Mouse (Mus musculus) CH12F3 (cell line): ENCODE data around the gene Grm8.
"Not testable (repeated sequence)": the region's sequence is repeated elsewhere in the genome, so short reads cannot be mapped to it uniquely, and the experiment has no call there.

Experiments
- in situ Hi-C: fragments of 300-500 bp; cut with MboI; formaldehyde crosslinking; loops from 2 replicates; pipeline ENCODE4 v1.14.3; 2020; ENCODE audit warnings: low sequenced_read_pairs

Gene Grm8

DNA sequence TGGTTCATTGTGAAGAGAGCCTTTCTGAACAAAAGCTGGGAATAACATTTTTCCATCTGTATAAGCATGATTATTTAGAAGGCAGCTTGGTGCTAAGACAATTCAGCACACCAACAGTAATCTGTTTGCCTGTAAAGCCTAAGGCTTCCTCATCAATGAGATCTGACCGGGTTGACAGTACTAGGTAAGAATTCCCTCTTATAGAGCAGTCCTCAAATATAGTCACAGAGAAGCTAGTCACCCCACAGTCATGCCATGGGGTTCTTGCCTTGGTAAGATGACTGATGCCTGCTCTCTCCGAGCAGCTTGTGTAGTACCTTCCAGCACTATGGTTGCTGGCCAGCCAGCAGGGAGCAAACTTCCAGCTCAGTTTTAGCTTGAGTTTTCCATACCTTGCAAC is 246.6 kb downstream of the Grm8 start:
- in situ Hi-C loops, result no loop called here

DNA sequence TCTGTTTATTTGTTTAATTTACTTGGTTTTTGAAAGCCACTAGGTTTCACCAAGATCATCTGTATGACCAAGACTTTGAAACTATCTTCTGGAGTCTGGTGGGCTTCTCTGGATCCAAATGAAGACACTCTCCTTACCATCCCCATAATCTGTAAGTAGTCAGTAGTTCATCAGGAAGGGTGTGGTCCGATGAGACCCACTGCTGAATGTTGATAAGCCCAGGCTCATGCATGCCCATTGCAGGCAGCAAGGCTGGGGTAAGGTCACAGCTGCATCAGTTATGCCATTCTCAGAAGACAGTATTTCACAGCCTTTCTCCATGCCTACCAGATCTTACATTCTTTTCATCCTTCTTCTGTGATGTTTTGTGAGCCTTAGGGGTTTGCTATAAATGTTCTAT is 247.1 kb downstream of the Grm8 start:
- in situ Hi-C loops, result no loop called here

DNA sequence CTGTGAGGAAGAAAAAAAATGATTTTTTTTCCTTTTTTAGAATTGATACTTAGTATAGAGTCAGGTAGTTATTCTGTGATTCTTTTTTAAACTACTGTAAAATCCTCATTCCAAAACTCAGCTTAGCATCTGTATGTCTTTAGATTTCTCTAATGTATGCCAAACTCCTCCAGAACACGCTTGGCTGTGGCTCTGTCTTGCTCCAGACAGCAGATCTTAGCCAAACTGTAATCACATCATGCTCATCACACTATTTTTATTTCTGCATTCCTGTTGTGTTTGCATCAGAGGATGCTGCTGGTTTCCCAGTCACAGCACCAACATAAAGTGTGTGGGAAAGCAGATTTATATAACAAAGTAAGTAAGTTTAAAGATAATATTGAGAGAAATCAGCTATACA is 249.2 kb downstream of the Grm8 start:
- in situ Hi-C loops, result no loop called here

DNA sequence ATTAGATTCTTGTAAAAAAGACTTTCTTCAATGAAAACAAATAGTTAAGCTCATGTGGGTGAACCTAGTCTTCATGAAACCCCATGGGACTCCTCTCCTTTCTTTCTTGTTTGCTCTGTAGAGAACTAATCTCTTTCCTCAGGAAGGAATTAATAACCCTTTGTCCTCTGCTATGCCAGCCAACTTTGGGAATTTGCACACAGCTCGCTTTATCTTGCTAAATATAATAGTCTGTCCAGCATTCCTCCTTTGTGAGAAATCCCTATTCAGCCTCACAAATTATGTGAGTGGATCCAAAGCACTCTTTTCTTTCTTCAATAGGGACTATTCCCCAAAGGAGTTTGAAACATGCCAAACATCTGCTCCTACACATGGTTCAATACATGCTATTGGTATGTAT is 285.3 kb downstream of the Grm8 start:
- in situ Hi-C loops, result no loop called here

DNA sequence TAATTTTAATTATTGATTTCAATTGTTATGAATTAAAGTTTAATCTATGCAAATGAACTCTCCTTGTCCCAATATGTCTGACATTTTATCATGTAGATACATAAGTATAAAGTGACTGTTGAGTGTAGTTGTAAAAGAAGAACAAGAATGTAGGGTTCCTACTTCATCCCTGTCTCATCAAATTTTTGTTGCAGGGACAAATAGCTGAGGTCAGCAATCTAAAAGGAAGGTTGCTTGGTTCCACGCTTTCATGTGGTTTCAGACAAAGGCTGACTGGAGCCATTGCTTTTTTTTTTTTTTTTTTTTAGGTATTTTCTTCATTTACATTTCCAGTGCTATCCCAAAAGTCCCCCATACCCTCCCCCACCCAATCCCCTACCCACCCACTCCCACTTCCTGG is 298.8 kb downstream of the Grm8 start:
- in situ Hi-C loops, result no loop called here

DNA sequence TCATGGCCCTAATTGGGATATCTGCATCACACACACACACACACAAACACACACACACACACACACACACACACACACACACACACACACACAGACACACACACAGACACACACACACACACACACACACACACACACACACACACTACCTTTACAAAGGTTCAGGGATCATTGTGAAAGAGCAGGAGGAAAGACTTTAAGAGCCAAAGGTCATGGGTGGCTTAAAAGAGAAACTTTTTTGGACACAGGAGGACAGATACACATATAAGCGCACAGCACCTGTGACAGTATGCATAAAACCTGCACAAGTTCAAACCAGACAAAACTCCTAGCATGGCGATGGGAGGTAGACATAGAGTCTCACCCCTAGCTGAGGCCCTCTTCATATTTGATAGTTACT is 315.2 kb downstream of the Grm8 start:
- in situ Hi-C loops, result not testable (repeated sequence)

DNA sequence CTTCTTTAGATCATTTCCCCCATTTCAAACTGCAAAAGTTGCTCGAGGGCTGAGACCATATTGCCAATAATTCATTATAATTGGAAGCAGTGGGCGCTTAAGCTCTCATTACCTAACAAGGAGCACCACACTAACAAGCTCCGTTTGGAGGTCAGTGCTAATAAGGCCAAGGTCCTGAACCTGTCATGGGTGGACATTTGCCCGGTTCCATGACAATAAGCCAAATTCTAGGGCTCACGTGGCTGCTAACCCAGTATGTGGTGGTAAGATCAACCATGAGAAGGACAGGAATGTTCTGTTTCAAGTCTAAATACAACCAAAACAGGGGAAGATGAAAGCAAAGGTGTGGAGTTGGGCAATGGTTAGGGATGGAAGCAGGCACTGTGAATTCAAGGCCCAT is 322.2 kb downstream of the Grm8 start:
- in situ Hi-C loops, result no loop called here

DNA sequence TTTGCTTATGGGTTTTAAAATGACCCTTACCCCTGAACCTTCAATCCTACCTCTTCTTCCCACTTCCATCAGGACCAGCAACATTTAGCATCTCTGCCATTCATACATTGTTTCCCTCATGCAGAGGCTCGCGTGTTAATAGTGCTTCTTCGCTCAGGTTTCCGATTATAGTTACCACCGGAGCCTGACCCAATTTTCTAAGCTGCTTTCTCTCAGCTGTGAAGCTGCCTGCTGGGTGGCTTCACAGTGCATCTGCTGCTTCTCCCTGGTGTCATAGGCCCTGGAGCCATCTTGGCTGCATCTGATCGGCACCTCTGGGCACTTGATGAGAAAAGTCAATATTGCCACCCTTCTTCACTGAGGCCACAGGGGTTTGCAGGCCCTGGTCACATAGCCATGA is 325.0 kb downstream of the Grm8 start:
- in situ Hi-C loops, result no loop called here

DNA sequence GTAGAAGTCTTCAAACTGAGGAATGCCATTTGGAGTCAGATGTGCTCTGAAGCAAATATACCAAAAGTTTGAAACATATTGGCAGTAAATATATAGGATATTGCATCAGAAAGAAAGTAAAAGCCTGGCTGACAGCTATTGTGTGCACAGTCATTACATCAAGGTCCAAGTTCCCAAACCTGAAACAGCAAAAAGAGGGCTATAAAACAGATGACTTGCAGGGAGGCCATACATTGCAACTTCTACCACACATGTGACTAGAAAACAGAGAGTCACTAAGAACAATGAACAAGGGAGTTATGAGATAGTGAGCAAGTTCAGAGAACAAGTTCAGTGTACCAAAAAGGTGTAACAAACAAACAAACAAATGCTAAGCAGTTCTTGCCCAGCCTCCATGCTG is 328.2 kb downstream of the Grm8 start:
- in situ Hi-C loops, result no loop called here

DNA sequence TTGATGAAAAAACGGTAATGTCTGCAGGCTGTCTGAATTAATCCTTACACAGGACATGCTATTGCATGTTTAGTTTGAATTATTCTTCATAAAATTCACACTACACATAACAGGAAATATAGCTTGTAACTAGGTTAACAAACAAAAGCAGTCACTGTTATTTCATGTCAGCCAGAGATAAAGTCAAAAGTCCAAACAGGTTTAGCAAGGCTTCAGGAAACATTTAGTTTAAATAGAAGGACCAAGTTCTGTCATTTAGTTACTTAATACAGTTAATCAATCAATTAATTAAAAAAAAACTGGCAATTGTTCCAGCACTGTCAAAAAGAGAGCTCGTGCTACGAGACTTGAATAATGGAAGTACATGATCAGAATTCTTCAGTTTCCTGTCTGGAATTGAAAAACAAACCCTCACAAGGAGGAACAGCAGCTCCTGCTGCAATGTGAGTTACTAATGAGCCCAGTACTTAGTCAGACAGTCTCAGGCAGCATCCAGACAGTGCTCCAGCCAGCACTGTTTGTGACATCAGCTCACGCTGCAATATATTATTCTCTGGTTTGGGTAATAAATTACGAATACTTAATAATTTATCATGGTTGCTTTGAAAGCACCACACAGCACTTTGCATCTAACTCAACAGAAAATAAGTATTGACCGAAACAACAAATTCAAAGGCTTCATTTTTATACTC is 334.0 kb downstream of the Grm8 start:
- in situ Hi-C loops, result no loop called here

DNA sequence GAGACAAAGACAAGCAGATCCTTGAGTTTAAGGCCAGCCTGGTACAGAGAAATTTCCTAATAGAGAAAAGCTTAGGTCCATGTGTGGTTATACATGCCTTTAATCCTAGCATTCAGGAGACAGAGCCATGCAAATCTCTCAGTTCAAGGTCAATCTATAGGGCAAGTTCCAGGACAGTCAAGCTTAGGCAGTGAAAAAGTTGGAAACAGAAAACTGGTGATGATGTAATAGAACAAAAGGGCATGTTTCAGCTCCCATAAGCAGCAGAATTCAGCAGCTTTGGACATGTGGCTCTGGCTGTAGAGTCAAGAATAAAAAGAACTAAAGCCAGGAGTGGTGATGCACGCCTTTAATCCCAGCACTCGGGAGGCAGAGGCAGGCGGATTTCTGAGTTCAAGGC is 336.2 kb downstream of the Grm8 start:
- in situ Hi-C loops, result no loop called here

DNA sequence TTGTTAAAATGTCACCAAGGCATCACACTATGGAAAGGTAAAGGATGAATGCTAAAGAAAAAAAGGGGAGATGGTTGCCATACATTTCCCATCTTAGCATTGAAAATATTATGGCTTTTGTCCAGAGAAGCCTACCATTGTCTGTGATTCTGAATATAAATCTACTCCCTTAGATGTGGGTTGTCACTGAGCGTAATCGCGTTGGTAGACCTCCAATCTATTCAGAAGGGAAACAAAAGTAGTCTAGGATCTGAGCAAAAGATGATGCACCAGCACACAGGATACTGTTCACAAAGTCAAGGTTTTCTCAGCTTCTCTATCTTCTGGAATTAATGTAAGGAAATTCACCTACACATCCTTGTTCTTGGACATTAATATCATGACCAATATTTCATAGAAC is 345.4 kb downstream of the Grm8 start:
- in situ Hi-C loops, result no loop called here

DNA sequence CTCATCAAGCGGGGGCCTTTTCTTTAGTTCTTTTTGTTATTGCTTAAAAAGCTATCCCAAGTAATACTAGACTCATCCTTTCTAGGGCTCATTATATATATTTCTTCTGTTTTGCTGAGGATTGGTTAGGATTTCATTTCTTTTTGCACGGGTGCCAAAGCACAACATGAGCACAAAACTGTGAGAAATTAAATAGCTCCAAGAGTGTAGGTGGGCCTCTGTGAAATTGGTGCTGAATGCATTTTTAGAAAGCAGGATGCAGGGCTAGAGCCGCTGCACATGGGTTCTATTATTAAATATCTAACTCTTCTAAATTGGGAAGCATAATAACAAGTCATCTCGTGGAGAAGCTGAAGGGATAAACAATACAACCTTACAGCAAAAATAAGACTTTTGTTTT is 345.8 kb downstream of the Grm8 start:
- in situ Hi-C loops, result no loop called here

DNA sequence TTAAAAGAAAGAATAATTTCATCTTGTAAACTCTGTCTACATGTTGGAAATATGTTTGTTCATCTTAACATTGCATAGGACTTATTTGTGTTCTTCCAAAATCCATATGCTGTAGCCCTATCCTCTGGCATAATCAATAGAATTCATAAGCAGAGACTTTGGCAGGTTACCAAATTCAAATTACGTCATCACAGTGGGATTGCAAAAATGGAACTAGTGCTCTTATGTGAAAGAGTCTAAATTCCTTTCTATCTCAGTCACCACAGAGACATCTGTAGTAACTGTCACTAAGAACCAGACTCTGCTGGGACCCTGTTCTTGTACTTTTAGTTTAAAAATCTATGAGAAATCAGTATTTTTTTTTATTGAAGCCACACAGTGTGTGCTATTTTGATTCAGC is 352.7 kb downstream of the Grm8 start:
- in situ Hi-C loops, result no loop called here

DNA sequence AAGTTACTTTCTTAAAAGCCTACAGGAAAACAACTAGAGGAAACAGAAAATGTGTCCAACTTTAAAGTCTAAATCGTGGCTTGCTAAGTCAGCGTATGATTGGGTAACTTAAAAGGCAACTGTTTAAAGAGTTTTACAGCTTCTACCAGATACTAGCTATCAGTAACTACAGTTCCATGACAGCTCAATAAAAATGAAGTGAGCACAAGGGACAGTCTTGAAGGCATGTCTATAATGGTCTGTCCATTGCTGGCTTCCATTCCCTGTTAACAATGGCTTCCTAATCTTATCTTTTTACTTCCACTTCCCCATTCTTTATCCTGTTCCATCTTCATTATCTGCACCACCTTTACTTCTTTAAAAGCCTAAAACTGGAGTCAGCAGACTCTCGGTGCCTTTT is 353.6 kb downstream of the Grm8 start:
- in situ Hi-C loops, result no loop called here

DNA sequence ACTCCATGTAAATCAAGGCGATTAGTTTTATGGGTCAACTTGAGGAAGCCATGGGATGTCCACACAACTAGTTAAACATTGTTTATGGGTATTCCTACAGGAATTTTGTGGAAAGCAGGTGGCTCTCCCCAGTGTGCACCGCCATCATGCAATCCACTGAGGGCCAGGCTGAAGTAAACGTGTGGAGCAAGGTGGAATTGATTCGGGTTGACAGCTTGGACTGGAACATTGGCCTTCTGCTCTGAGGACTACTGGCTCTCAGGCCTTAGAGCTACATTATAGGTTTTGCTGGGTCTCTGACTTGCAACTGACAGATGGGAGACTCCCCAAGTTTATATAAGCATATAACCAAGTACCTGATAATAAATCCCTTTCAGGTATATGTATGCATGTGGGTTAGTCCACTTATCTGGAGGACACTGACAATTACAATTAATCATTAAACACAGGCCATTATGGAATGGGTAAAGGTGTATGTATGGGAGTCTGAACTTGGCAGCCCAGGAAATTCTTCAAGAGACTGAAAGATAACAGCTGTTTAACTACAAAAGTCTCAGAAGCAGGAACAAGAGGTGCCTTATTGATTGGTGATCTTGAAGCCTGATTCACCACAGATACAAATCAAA is 359.2 kb downstream of the Grm8 start:
- in situ Hi-C loops, result no loop called here

DNA sequence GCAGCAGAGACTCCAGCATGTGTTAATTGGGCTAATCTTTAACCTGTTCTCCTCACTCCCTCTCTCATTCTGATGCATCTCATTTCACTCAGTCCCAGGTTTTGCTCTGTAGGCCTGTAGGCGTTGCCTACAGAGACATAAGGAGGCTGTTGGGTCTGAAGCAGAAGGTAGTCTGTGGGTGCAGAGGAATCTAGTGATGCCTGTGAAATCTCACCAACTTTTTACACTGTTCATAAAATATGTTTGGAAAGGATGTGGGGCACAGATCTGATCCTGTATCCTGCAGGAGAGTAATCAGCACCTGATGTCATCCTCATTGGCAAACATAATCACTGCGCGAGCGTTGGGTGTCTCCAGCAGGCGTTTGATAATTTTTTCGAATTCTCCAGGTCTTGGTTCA is 372.9 kb downstream of the Grm8 start:
- in situ Hi-C loops, result no loop called here

DNA sequence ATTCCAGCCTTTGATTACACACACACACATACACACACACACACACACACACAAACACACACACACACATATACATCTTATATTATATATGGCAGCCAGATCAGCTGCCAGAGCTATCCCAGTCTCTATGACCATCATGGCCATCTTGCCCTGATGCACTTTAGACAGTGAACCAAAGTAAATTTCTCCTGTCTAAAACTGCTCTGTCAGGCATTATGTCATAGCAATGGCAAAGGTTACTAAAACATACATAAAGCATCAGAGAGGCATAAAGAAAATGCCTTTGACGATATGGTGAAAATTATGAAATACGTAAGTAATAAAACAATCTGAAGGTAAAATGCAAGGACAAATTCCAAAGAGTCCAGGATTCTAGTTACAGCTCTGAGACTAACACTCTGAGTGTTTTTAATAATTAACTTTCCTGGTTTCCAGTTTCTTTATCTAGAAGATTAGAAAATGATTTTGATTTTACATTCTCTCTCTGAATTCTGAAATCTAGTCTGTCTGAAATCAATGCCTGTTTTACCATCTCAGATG is 381.6 kb downstream of the Grm8 start:
- in situ Hi-C loops, result no loop called here

DNA sequence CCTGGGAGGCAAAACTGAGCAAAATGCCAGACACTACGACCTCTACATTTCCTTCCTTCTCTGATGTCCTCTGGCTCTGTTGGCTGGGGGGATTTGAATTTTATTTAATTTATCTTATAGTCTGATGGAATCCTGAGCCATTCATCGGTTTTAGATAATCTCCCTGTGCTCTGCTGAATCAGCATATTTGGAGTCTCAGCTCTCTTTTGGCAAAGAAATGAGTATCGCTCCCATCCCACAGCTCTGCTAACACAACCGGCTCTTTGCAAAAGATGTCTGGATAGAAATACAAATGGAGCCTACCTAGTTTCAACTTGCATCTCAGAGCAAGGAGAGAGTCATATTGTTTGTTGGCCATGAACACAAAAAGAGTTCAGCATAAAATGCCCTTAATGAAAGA is 388.5 kb downstream of the Grm8 start:
- in situ Hi-C loops, result no loop called here

DNA sequence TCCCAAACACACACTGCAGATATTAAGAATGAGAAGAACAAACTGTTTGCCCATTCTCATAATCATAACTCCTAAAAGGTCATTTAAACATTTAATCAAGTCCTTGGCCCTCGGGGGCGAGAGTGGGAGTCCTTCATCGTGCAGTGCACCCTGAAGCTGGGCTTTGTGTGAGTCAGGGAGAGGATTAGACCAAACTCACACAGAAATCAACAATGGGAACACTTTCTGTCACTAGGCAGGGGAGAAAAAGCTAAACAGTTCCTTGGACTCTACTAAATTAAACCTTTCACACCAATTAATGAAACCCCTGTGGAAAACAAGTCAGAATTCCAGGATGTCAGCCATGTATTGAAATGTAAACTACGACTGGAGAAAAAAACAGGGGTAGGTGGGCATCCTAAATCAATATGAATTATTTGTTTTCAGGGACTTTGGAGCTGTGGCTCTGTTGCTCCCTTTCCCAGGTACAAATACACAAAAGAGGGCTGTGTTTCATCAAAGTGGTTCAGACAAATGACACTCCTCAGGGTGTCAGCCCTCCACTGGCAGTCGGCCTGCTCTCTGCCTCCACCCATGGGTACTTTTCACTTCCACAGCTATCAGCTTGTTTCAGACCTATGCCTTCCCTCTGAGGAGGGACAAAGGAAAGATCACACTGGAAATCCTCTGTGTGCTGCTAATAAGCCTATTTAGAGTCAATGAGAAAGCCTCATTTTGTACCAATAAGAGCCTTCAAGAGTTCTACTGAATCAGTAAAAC is 389.1 kb downstream of the Grm8 start:
- in situ Hi-C loops, result no loop called here

DNA sequence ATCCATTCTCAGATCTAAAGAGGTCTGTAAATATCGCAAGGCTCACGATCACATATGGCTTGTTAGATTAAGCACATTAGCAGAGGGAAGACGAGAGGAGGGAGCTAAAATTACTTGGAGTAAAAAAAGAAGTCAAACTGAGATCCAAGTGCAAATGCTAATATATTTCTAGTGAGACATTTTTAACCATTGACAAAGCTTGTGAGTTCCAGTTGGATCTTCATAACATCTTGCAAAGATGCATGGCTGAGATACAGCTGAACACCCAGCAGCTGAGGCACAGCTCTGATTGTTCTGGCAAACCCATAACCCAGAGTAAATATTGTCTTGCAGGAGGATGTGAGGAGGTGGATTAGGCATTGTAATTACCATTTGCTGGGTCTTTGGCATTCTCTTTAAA is 445.6 kb downstream of the Grm8 start:
- in situ Hi-C loops, result no loop called here
